Mouse (Mus musculus) heart, postnatal 25 days (tissue): ENCODE results near the gene Agbl1. TPM values are rescaled to one million over a fixed set of nuclear protein-coding genes. Genes with fewer than 3 reads are reported as not detected.

ENCODE experiments used
- DNase-seq: peaks from one replicate; pipeline ENCODE4 v3.0.0; 2022; ENCODE audit warnings: low spot score
- intact Hi-C: fragments of 180-260 bp; cut with DNase I; formaldehyde crosslinking; loops from one replicate; pipeline ENCODE4 v1.15.1; 2025
- total RNA-seq, 2 experiments: library from RNA; stranded (reverse); gene quantifications; 2 replicates each; pipeline ENCODE4 v1.2.3; 2021

Agbl1 gene
- total RNA-seq, 2 experiments from 2014 or later, result 0.08 to 0.23 TPM

GRCm38 (mm10) chr7:77149846-77150245, 920.2 kb downstream of the Agbl1 start:
- intact Hi-C loops, result no loop called here

DNA sequence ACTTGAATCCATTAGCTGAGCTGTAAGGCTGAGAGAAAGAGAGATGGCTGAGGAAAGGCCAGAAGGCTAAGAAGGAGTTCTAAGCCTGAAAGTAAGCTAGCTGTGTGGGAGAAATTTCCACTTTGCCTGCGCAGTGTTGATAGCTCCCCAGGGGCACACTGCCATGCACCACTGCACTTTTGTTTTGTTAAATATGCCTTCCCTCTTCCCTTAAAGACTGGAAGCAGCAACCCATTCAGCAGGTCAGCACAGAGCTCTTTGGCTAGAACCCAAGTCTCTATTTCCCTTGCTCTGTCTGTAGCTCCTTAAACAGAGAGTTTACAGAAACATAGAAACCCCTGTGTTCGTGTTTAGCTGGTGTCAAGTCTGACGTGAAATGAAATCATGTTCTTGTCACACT, 922.7 kb downstream of the Agbl1 start:
- DNase-seq, result no peak
- intact Hi-C loops, result no loop called here

More at GRCm38 (mm10) chr7:77149846-77150245, 920.2 kb downstream of the Agbl1 start:
- no peak for DNase-seq

- intact Hi-C loops, result no loop called here
- no peak for DNase-seq
Observed at GRCm38 (mm10) chr7:77152909-77153308, 923.2 kb downstream of the Agbl1 start.

DNA sequence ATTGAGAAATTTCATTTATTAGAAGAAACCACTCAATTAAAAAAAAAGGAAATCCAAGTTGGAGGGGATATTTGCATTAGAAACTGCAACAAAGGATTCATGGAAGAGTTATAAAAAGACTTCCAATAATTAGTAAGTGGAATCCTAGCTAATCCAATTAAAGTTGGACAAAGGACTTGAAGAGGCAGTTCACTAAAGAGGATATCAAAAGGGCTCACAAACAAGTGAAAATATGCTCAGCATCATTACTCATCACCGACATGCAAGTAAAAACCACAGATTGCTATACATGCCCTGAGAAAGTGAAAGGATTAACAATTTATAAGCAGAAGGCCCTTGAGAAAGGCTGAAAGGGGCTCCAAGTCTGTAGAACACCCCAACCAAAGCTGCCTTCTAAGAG, 935.2 kb downstream of the Agbl1 start:
- no peak for DNase-seq
- intact Hi-C loops, result no loop called here
